Mouse (Mus musculus): ENCODE measurements around the gene Smoc1. TPM values are rescaled to one million over a fixed set of nuclear protein-coding genes. Genes with fewer than 3 reads are reported as not detected.

The Smoc1 gene
- 0.63 TPM for polyA plus RNA-seq (2014; fragmentation: Illumina TruSeq; extraction: RNeasy Lipid Tissue Mini Kit (QIAGEN cat#74804); ENCODE audit: low replicate concordance)

GRCm38 (mm10) chr12:81026277-81026994 lies at the start of gene Smoc1:
Gene Smoc1, plus strand, starts transcription at chr12:81026808.

Other genes starting within 250 kb of the Smoc1 start
- 49.9 TPM for gene Susd6, start 236.3 kb upstream of the Smoc1 start, polyA plus RNA-seq (2014; fragmentation: Illumina TruSeq; extraction: RNeasy Lipid Tissue Mini Kit (QIAGEN cat#74804); ENCODE audit: low replicate concordance)
- gene Srsf5, start 81.3 kb upstream of the Smoc1 start, polyA plus RNA-seq (2014; fragmentation: Illumina TruSeq; extraction: RNeasy Lipid Tissue Mini Kit (QIAGEN cat#74804); ENCODE audit: low replicate concordance) = 701 TPM
- gene Slc10a1, start 58.1 kb upstream of the Smoc1 start, polyA plus RNA-seq (2014; fragmentation: Illumina TruSeq; extraction: RNeasy Lipid Tissue Mini Kit (QIAGEN cat#74804); ENCODE audit: low replicate concordance) = not detected

Data from small intestine, adult 10 weeks (tissue).